Mouse (Mus musculus) embryo, embryonic 11.5 days (tissue): ENCODE measurements at regions not wholly inside any gene's neighbourhood (a gene's known extent, or its start where the extent isn't known, plus 50 kb on each side); places are given as distances from the start of the nearest gene placed in this dataset.
"Not testable (repeated sequence)": the region's sequence is repeated elsewhere in the genome, so short reads cannot be mapped to it uniquely, and the experiment has no call there.

ENCODE experiments used
- DNase-seq: peaks from one replicate; pipeline ENCODE4 v3.0.0-alpha.2; 2012; ENCODE audit warnings: low read depth, low spot score

DNA sequence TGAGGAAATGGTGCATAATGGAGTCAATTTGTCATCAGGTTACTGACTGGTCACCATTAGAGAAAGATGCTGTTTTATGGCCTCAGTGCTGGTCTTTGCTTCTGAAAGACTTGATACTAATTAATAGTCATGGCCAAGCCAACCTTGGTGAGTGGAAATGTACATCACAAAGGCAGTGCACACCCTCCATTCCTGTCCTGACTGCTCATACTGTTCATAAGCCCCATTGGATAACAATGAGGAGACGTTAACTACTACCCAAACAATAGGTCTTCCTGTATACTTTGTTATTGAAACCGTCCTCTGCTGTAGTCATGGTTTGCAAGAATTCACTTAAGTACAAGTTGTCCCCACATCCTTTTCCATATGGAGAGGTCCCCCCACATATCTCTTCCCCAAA is 605.8 kb upstream of the Slc35b3 start:
- no peak for DNase-seq

DNA sequence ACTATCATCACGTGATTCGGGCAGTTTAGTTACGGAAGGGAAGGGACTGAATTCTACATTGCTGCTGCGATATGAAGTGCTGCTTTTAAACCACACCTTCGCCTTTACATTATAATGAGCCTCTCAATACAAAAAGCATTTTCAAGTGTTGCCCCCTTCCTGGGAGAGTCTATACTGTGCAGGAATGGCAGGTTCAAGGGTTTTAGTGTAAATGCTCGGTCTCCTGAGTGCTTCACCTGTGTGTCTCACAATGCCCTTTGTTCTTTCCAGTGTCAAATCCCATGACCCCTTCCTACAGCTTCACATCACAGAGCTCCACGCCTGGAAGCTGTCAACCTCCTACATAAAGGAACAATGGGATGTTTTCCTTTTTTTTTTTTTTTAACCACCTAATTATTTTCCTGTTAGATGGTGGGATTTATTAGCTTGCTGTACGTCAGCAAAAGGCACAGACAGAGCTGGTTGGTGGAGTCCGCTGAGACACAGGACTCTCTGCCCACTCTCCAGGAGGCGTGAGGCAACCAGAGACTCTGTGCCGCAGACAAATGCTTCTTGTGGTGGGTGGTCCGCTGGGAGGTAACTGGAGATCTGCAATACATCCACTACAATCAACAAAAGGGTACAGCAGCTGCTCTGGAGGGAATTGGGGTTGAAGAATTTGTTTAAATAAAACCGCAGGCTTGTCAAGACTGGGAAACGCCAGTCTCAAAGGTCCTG is 577.2 kb upstream of the Slc35b3 start:
- no peak for DNase-seq

GRCm38 (mm10) chr13:39526469-39526868 is 565.8 kb upstream of the Slc35b3 start:
- no peak for DNase-seq

- peak; percentile 46 for DNase-seq
These were observed 563.2 kb upstream of the Slc35b3 start for GRCm38 (mm10) chr13:39523856-39524301.

- no peak for DNase-seq
These were observed 562.7 kb upstream of the Slc35b3 start for GRCm38 (mm10) chr13:39523246-39523850.

GRCm38 (mm10) chr13:39520846-39521245 is 560.2 kb upstream of the Slc35b3 start:
- DNase-seq: no peak

GRCm38 (mm10) chr13:39516106-39516505 is 555.4 kb upstream of the Slc35b3 start:
- no peak for DNase-seq

GRCm38 (mm10) chr13:39489806-39490205 is 529.1 kb upstream of the Slc35b3 start:
- no peak for DNase-seq

- no peak for DNase-seq
These were observed 511.9 kb upstream of the Slc35b3 start for GRCm38 (mm10) chr13:39472621-39473020.

- no peak for DNase-seq
These were observed 481.1 kb upstream of the Slc35b3 start for GRCm38 (mm10) chr13:39441799-39442198.

DNA sequence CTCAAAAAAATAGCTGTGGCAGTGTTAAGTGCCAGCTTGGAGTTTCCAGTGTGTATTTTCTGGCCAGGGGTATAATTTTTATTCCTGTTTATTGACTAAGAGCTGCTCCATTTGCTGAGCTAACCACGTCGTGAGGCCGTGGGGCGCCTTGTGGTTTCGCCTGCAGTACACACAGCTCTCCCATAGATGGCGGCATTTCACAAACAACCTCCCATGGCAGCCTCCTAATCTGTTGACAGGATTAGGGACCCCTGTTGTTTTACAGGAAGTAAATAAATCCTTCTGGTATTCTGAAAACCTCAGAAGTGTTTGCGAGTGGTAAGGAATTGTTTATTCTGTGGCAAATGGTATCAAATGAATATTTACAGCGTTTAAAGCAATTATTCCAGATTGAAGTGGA is 480.2 kb upstream of the Slc35b3 start:
- peak; percentile 42 for DNase-seq

GRCm38 (mm10) chr13:39440336-39440735 is 479.7 kb upstream of the Slc35b3 start:
- DNase-seq: no peak

- DNase-seq: no peak
These were observed 467.3 kb upstream of the Slc35b3 start for GRCm38 (mm10) chr13:39427996-39428395.

GRCm38 (mm10) chr13:39425944-39426343 is 465.3 kb upstream of the Slc35b3 start:
- no peak for DNase-seq

DNA sequence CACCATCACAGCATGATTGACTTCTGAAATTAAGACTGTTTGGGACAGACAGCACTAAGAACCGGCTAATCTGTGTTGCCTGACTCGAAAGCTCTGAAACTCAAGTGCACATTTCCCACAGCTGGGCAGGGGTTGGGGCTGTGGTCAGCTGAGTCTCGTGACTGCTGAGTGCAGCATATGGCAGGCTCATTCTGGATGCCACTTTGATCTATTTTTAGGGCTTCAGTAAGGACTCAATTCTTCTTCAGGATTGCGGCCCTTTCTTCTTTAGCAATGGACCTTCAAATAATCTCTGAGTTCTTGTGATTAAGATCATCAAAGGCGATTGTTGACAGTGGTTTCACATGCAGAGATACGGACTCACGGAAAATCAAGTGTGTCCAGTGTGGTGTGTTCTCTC is 457.5 kb upstream of the Slc35b3 start:
- DNase-seq: no peak

- DNase-seq: no peak
These were observed 451.0 kb upstream of the Slc35b3 start for GRCm38 (mm10) chr13:39411471-39412251.

DNA sequence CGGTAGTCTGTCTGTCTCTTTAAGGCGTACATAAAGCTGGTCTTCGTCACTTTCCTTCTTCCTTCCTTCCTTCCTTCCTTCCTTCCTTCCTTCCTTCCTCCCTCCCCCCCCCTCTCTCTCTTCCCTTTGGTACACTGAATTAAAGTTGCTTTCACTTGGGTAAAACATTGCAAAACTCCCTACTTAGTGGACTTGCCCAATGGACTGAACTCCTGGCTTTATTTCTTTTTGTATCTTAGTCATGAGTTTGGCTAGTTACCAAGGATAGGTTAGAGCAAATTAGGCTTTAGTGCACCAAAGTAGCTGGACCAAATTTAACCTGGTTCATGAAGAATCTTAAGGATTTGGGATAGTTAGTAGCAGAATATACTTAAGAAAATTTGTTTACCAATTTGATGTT is 431.9 kb upstream of the Slc35b3 start:
- DNase-seq: no peak

DNA sequence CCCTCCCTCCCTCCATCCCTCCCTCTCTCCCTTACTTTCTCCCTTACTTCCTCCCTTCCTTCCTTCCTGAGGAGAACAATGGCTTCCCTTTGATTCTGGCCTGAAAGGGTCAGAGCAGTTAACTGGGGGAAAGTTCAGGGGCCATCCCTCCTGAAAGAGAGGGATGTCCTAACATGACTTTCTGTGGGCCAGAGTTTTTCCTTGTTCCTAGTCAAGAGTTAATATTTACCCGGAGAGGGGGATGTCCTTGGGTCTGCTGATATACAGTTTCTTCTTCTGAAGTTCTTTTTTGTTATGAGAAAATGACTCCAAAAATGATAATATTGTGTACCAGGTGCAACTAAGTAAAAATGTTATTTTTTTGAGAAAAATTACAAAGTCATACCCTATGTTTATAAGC is 431.5 kb upstream of the Slc35b3 start:
- DNase-seq: not testable (repeated sequence)

- no peak for DNase-seq
These were observed 416.0 kb upstream of the Slc35b3 start for GRCm38 (mm10) chr13:39376677-39377076.

DNA sequence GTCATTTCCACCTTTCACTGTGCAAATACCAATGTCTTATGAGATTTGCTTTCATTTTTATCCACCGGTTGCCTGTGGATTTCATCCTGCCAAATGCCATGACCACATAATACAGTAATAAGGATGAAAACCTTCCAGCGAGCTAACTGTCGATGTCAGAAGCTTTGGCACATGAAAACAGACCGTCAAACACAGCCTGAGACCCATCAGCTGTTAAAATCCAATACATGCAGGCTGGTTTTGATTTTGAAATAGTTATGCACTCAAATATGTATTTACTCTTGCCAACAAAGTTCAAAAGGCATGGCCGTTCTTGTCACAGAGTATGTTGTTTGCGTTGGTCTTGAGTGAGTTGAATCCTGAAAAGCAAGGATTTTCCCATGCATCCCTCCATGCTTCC is 415.6 kb upstream of the Slc35b3 start:
- no peak for DNase-seq

DNA sequence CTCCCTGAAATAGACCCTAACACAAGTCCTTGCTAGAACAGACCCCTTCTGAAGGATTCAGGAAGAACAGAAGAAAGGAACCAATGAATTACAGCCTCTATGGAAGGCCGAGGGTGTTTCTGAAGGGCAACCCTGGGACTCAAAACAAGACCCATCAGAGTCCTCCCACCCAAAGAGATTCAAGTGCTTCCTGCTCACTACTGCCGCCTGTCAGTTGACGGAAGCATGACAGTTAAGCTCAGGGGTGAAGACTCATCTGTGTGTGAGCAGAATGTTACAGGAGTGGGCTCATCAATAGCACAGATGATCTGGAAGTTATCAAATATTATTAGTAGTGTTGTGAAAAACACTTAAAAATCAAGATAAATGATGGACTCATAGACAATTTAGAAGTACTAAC is 411.9 kb upstream of the Slc35b3 start:
- no peak for DNase-seq

- DNase-seq: no peak
These were observed 403.0 kb upstream of the Slc35b3 start for GRCm38 (mm10) chr13:39363637-39364036.

DNA sequence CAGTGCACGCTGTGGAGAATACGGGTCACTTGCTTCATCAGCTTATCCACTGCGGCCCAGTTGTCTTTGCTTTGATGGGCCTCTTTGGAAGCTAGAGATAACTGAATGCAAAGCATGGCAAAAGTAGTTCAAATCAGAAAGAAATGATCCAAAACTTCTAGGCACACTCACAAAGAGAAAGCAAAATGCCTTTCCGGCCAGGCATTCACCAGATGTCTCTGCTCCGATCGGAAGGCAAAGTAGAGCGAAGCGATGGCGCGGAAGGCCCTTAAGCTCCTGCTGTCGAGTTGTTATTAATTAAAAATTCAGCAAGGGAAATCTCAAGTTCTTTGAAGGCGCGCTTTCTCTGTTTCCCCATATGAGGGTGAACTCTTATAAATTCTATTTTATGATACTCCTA is 401.9 kb upstream of the Slc35b3 start:
- DNase-seq: no peak
